Mouse (Mus musculus): ENCODE measurements around the gene Safb.

Safb gene

GRCm38 (mm10) chr17:56654771-56655170 is 70.1 kb downstream of the Safb start:
- DNase-seq (ENCODE audit: low spot score): no peak

DNA sequence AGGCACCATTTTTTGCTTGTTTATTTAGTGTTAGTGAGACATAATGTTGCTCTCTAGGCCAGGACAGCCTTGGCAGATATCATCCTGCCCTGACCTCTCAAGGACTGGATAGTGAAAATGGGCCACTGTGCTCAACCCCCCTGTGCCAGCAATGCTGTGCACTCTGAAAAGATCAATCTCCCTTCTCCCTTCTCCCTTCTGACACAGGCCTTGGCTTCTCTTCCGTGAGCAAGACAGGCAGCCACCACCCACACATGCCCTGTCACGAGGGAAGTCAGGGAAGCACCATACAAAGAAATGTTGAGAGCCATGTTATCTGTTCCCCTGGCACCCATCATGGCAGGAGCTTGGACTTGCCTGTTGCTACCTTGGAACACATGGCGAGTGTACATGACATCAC is 70.7 kb downstream of the Safb start:
- DNase-seq (ENCODE audit: low spot score): no peak

Measured in left cerebral cortex, adult 11 months (tissue).